In genomic region chr17:15323191-15323834, GRCm38 (mm10) we compare ENCODE assay signal across 10 mouse cellular contexts. TPM values are rescaled to one million over a fixed set of nuclear protein-coding genes. Genes with fewer than 3 reads are reported as not detected.
DNase-seq lines count a peak whose midpoint lies in the region; ATAC-seq and TF ChIP-seq lines count a peak whose summit lies in the region.
"Had no signal": no experiment of that assay in that cellular context is flagged by ENCODE, and none has a peak within 500 bp of the region (broad histone marks: within the 10 kb centered on the region; RNA-seq: fewer than 3 reads in every experiment).

No protein-coding gene starts in this region.

- no peaks in the 10 kb centered on the region for H3K4me1 ChIP-seq in embryonic facial prominence, embryonic 14.5 days (ENCODE audit: control insufficient read depth, insufficient read depth, low read length)
- peaks cover 8% of the 10 kb centered on the region for H3K4me1 ChIP-seq in forebrain, embryonic 16.5 days (replicated peaks; ENCODE audit: control insufficient read depth, insufficient read depth, low read length)
- H3K4me1 ChIP-seq in lung, postnatal 0 days (ENCODE audit: insufficient read depth, low read depth, low read length): peaks cover 2% of the 10 kb centered on the region; the same call in 1 of the 2 replicates
- H3K4me1 ChIP-seq: liver, embryonic 13.5 days had no signal

- 0 out of 2 replicates have a peak, but pooled peaks have one; percentile 34 for ATAC-seq in embryonic facial prominence, embryonic 14.5 days (ENCODE audit: low read depth)
- ATAC-seq in forebrain, embryonic 16.5 days: peak; percentile 94
- peak; percentile 68 for ATAC-seq in lung, postnatal 0 days
- ATAC-seq in erythroblast, adult 5-6 weeks (replicated peaks; ENCODE audit: low FRiP score, poor library complexity, severe bottlenecking): no peak

- no peaks in the 10 kb centered on the region for H3K36me3 ChIP-seq in embryonic facial prominence, embryonic 14.5 days (ENCODE audit: control insufficient read depth, insufficient read depth, low read length)
- no peaks in the 10 kb centered on the region for H3K36me3 ChIP-seq in forebrain, embryonic 16.5 days (ENCODE audit: control insufficient read depth, insufficient read depth)
- no peaks in the 10 kb centered on the region for H3K36me3 ChIP-seq in lung, postnatal 0 days (ENCODE audit: insufficient read depth, low read length)
- H3K36me3 ChIP-seq: heart, embryonic 13.5 days; liver, embryonic 13.5 days had no signal

- no peak for TF ChIP-seq EP300 in lung, postnatal 0 days (IDR thresholded peaks at IDR 0.05)

- no peaks in the 10 kb centered on the region for H3K27me3 ChIP-seq in embryonic facial prominence, embryonic 14.5 days (replicated peaks; ENCODE audit: control insufficient read depth, insufficient read depth, low read length)
- H3K27me3 ChIP-seq in forebrain, embryonic 16.5 days (replicated peaks; ENCODE audit: control insufficient read depth, insufficient read depth, low read length): no peaks in the 10 kb centered on the region
- no peaks in the 10 kb centered on the region for H3K27me3 ChIP-seq in lung, postnatal 0 days (replicated peaks; ENCODE audit: insufficient read depth, low read length)
- H3K27me3 ChIP-seq: liver, embryonic 13.5 days had no signal

- TF ChIP-seq CTCF in lung, postnatal 0 days (IDR thresholded peaks at IDR 0.05): no peak

- no peak overlapping the region for H3K9ac ChIP-seq in embryonic facial prominence, embryonic 14.5 days (ENCODE audit: low read depth, low read length)
- H3K9ac ChIP-seq in forebrain, embryonic 16.5 days (replicated peaks; ENCODE audit: low read depth, low read length): no peak overlapping the region
- H3K9ac ChIP-seq in lung, postnatal 0 days (replicated peaks; ENCODE audit: low read depth): no peak overlapping the region
- H3K9ac ChIP-seq: heart, embryonic 13.5 days; liver, embryonic 13.5 days had no signal

- WGBS in embryonic facial prominence, embryonic 14.5 days: 76% methylated on average over 9 of the region's 9 CpGs
- 27% methylated on average over 9 of the region's 9 CpGs for WGBS in forebrain, embryonic 16.5 days
- 67% methylated on average over 9 of the region's 9 CpGs for WGBS in lung, postnatal 0 days

- H3K4me3 ChIP-seq in embryonic facial prominence, embryonic 14.5 days (ENCODE audit: low read depth, low read length): no peak overlapping the region
- no peak overlapping the region for H3K4me3 ChIP-seq in forebrain, embryonic 16.5 days (replicated peaks; ENCODE audit: low read length)
- no peak overlapping the region for H3K4me3 ChIP-seq in lung, postnatal 0 days (ENCODE audit: low read depth, low read length)
- H3K4me3 ChIP-seq: heart, embryonic 13.5 days; liver, embryonic 13.5 days had no signal

- intact Hi-C loops in left cerebral cortex, postnatal 4 days (cut with DNase I): no loop called here
- intact Hi-C loops in left cerebral cortex, postnatal 10 days (cut with DNase I): no loop called here

- H3K27ac ChIP-seq in embryonic facial prominence, embryonic 14.5 days (replicated peaks; ENCODE audit: low read depth, low read length): no peak overlapping the region
- no peak overlapping the region for H3K27ac ChIP-seq in forebrain, embryonic 16.5 days (ENCODE audit: low read length)
- no peak overlapping the region for H3K27ac ChIP-seq in lung, postnatal 0 days (ENCODE audit: low read length)
- H3K27ac ChIP-seq: heart, embryonic 13.5 days; liver, embryonic 13.5 days had no signal

- peak; percentile 84 for DNase-seq in left cerebral cortex, postnatal 4 days
- DNase-seq in left cerebral cortex, postnatal 10 days (ENCODE audit: extremely low spot score in 1 of 2, low spot score in 2 of 2): no peak
- DNase-seq in embryonic facial prominence, embryonic 14.5 days (ENCODE audit: low spot score): no peak
- DNase-seq in lung, postnatal 0 days (ENCODE audit: low spot score): peak; percentile 39
- DNase-seq in adrenal gland, postnatal 14 days: no peak
- DNase-seq: cerebellum, adult 9-10 months; liver, embryonic 13.5 days had no signal

- H3K4me2 ChIP-seq in embryonic facial prominence, embryonic 14.5 days (ENCODE audit: low read depth, low read length): no peak overlapping the region
- no peak overlapping the region for H3K4me2 ChIP-seq in forebrain, embryonic 16.5 days (ENCODE audit: low read length)
- no peak overlapping the region for H3K4me2 ChIP-seq in lung, postnatal 0 days (replicated peaks; ENCODE audit: low read depth, low read length)
- H3K4me2 ChIP-seq: heart, embryonic 13.5 days; liver, embryonic 13.5 days had no signal

- H3K9me3 ChIP-seq in embryonic facial prominence, embryonic 14.5 days (ENCODE audit: control insufficient read depth, low read length): no peaks in the 10 kb centered on the region
- H3K9me3 ChIP-seq in forebrain, embryonic 16.5 days (ENCODE audit: control insufficient read depth, low read length): no peaks in the 10 kb centered on the region
- H3K9me3 ChIP-seq in lung, postnatal 0 days (ENCODE audit: low read length): no peaks in the 10 kb centered on the region
- H3K9me3 ChIP-seq: heart, embryonic 13.5 days; liver, embryonic 13.5 days had no signal

RNA-seq across cellular contexts. Expression of gene Dll1, which starts 53.4 kb away (rescaled TPM):
- 10 to 100 TPM; 18.9 to 20.8 TPM for total RNA-seq in left cerebral cortex, postnatal 4 days (2021)
- total RNA-seq in left cerebral cortex, postnatal 10 days (2021): 10 to 100 TPM; 10.6 to 12.0 TPM
- polyA plus RNA-seq in embryonic facial prominence, embryonic 14.5 days (2014; fragmentation: Nextera tagmentation; extraction: Ambion mirVana): 8.4 and 8.7 TPM in 2 replicates
- 28.9 and 30.7 TPM in 2 replicates for polyA plus RNA-seq in forebrain, embryonic 16.5 days (2015; fragmentation: Nextera tagmentation; extraction: Ambion mirVana)
- polyA plus RNA-seq in lung, postnatal 0 days (2015; fragmentation: Nextera tagmentation; extraction: Ambion mirVana): 8.2 and 9.4 TPM in 2 replicates
- total RNA-seq in erythroblast, adult 5-6 weeks (2015; ENCODE audit: low replicate concordance): not detected in 2 replicates
- not detected in 2 replicates for total RNA-seq in erythroblast, adult 5-6 weeks (2017; ENCODE audit: low replicate concordance)
- 6.7 and 10.5 TPM in 2 replicates for total RNA-seq in adrenal gland, postnatal 14 days (2021)

Comparison
In these comparisons a context has a peak if more than half of its experiments do, and no peak if none do; other contexts are left out.
1. DNase-seq: peak in left cerebral cortex, postnatal 4 days (single experiment) and lung, postnatal 0 days (single experiment); none in left cerebral cortex, postnatal 10 days (0 of 2), embryonic facial prominence, embryonic 14.5 days (single experiment) and adrenal gland, postnatal 14 days (single experiment).